Mouse (Mus musculus) macrophage (primary cell): ENCODE results near the gene Qser1. TPM values are rescaled to one million over a fixed set of nuclear protein-coding genes. Genes with fewer than 3 reads are reported as not detected.

ENCODE experiments used
- polyA plus RNA-seq: library from polyadenylated mRNA; stranded (reverse); fragments of 250-400 nt; gene quantifications from 3 replicates; pipeline ENCODE4 v1.2.4, GENCODE M21; 2018; ENCODE audit warnings: inconsistent platforms

The Qser1 gene
- polyA plus RNA-seq, 1 experiment from 2014 or later, result 8.2 TPM

Other genes starting within 250 kb of the Qser1 start
- gene Cstf3, start 226.2 kb downstream of the Qser1 start, polyA plus RNA-seq, result 18.9 to 20.6 TPM (median 19.9 TPM) in 3 replicates
- gene Tcp11l1, start 104.6 kb downstream of the Qser1 start, polyA plus RNA-seq, result 22.5 to 32.0 TPM (median 24.4 TPM) in 3 replicates
- gene Pin1rt1, start 100.4 kb downstream of the Qser1 start, polyA plus RNA-seq, result not detected in 3 replicates
- gene Depdc7, start 73.9 kb downstream of the Qser1 start, polyA plus RNA-seq, result 7.6 to 10.3 TPM (median 7.7 TPM) in 3 replicates
- 0.24 to 1.00 TPM (median 0.80 TPM) in 3 replicates for gene Prrg4, start 33.1 kb upstream of the Qser1 start, polyA plus RNA-seq
- 2.7 to 9.5 TPM (median 3.4 TPM) in 3 replicates for gene Ccdc73, start 51.0 kb upstream of the Qser1 start, polyA plus RNA-seq
- 99.0 to 127 TPM (median 124 TPM) in 3 replicates for gene Eif3m, start 200.3 kb upstream of the Qser1 start, polyA plus RNA-seq